Mouse (Mus musculus): Measurements from ENCODE around the gene Ucp1.
"Not testable (repeated sequence)": the region's sequence is repeated elsewhere in the genome, so short reads cannot be mapped to it uniquely, and the experiment has no call there.

The Ucp1 gene

DNA sequence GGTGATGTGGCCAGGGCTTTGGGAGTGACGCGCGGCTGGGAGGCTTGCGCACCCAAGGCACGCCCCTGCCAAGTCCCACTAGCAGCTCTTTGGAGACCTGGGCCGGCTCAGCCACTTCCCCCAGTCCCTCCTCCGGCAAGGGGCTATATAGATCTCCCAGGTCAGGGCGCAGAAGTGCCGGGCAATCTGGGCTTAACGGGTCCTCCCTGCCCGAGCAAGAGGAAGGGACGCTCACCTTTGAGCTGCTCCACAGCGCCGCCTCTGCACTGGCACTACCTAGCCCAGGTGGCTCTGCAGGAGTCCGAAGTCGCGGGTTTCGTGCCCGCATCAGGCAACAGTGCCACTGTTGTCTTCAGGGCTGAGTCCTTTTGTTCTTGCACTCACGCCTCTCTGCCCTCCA lies at the start of gene Ucp1:
Gene Ucp1, plus strand, starts transcription at position 177 of the 400 bp plus-strand sequence.
- no peak for DNase-seq

DNA sequence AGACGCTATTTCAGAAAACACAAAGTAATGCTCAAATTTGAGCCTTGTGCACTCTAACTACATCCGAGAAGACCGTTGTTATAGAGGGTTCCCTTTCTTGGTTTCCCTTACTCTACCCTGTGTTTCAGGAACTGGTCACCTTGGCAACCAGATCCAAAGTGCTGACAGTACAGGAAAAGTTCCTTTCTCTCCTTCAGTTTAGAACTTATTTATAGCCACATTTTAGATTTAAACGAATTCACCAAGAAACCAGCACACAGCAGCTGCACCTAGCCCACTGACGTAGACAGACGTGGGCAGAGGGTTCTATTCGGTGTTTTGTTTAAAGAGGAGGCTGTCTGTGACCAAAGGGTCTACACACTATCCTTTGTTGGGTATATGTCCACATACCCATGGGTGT lies 46.0 kb upstream of the Ucp1 start:
- DNase-seq = no peak

DNA sequence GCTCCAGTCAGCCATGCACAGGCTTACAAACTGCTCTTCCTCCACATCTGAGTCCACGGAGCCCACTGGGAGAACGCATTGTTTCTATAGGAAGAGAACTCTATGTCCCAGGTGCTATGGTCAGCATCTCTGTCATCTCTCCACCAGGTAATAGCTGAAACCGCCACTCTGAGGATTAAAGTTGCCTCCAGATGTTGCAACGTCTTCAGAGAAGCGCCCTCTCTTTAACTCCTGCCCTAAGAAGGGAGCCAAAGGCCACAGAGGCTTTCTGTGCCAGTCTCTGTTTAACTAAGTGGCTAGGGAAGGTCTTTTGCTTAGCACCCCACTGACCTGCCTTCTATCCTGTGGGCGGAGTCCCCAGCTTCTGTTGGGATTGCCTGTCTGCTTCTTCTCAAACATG lies 39.3 kb upstream of the Ucp1 start:
- peak in 1 of 2 experiments; percentile 43 for DNase-seq

DNA sequence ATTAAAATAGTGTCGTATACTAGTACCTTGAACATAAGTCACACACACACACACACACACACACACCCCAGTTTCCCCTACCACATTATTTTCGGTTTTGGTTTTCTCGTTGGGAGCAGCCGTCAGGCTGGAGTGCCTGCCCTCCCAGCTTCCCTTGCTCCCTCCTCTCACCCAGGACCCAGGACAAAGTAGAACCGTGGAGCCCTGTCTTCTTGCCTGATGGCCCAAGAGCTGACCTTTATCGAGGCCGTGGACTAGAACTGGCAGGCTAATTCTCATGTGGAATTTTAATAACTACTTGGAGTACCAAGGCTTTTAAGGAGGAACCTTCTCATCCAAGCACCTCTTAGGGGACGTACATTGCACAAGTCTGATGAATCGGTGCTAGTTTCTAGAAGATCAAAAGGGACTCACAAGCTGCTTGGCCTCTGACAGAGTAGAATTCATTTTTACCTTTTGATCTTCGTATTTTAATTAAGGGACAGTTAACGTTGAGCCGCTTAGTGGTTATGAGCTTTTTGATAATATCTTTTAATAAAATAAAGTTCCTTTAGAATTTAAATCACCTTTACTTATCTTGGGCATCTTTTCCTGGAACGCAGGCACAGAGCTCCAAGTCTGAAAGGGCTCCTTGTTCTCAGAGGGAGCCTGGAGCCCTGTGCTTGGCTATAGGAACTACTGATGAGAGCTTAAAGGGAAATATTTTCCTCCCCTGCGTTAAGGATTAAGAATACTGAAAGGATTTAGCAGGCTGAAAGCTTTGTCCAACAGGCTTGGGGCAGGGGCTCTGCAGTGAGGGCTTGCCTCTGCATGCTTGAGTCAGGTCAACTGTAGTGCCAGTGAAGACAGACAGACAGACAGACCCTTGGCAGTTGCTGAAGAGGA lies 38.5 kb upstream of the Ucp1 start:
- no peak for DNase-seq

DNA sequence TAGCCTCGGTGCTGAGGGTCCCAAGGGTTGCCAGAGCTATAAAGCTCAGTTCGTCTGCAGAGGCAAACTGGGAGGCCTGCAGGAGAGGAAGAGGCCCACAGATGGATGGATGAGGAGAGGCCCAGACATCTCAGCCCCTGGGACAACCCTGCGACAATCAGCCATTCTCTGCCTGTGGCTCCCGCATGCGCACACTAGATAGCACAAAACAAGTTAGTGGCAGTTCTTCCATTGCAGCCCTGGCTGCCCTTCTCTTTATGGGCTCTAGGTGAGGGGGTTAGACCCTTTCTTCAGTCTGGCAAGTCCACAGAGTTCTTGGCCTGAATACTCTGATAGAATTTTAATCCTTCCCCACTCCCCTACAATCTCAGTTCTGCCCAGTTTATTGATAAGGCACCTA lies 37.4 kb upstream of the Ucp1 start:
- DNase-seq = no peak

DNA sequence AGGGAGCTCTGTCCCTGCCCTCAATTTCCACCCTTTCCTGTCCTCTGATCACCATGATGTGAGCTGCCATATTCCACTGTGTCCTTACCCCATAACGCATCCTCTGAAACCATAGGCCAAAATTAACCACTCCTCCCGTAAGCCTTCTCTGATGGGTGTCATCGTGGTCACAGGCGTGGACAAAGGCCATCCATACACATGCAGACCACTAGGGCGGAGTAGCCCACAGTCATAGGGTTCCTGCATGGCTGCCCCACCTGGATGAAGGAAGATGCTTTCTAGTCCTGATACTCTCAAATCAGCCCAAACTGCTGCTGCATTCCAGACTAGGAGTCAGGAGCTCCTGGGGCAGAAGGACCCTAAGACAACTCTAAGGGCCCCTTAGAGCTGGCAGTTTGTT lies 32.5 kb upstream of the Ucp1 start:
- DNase-seq = no peak

DNA sequence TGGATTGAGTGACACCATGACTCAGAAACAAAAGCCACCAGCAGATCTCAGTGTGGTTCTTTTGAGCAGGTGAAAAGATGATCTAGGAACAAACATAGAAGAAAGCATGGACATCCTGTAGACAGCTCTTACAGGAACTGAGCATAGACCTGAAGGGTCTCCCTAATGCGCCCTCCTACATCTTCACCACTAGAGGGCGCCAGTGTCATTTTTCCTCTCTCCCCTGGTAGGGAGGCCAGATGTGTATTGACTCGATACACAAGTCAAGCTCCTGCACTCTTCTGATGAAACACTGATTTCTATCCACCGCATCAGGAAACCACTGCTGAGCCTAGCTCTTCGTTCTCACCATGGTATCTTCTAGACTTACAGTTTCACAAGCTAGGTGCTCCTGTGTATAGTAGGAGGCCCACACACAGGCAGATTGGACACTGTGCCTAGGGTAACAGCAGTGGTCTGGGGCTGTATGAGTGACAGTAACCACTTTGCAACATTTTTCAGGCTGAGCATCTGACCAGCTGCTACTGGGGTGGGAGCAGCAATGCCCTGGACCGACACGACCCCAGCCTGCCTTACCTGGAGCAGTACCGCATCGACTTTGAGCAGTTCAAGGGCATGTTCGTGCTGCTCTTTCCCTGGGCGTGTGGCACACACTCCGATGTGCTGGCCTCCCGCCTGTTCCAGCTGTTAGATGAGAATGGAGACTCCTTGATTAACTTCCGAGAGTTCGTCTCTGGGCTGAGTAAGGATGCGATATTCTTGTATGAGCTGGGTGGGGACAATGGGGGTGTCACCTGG lies 29.5 kb upstream of the Ucp1 start:
- DNase-seq = peak; percentile 22 to 26

DNA sequence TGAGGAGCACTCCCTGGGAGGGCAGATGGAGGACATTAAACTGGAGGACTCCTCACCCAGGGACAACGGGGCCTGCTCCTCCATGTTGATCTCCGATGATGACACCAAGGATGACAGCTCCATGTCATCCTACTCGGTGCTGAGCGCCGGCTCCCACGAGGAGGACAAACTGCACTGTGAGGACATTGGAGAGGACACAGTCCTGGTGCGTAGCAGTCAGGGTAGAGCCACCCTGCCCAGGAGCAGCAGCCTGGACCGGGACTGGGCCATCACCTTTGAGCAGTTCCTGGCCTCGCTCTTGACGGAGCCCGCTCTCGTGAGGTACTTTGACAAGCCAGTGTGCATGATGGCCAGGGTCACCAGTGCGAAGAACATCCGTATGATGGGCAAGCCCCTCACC lies 19.0 kb upstream of the Ucp1 start:
- no peak for DNase-seq

DNA sequence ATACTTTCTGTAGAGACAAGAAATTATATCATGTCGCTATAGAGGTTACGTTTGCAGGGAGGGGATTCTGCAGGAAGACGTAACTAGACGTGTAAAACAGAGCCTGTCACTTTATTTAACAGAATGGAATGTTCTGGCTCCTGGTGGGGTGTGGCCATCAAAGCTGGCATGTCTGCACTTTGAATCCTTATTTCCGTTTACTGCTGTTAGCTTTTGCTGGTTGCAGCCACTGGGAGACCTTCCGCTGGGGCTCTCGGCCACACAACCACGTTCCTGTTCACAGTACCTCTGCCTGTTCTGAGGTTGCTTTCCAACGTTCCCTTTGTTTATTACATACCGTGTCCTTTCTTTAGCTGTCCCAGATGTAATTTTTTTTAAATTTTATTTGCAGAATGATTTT lies 17.7 kb upstream of the Ucp1 start:
- DNase-seq = no peak

DNA sequence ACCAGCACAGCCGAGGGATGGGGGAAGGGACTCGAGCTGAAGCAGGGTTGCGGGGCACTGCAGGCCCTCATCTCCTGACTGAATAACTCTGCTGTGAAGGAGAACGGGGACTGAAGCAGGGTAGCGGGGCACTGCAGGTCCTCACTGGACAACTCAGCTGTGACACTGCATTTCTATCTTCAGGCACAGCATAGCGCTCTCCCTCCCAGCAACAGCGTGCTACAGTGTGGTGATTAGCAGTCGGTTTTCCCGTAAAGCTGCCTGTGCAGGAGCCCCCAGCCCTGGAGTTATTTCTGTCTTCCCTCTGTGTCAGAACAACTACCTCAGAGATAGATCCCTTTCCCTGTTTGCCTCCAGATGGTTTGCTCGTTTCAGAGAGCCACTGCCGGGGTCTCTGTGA lies 15.7 kb upstream of the Ucp1 start:
- no peak for DNase-seq

DNA sequence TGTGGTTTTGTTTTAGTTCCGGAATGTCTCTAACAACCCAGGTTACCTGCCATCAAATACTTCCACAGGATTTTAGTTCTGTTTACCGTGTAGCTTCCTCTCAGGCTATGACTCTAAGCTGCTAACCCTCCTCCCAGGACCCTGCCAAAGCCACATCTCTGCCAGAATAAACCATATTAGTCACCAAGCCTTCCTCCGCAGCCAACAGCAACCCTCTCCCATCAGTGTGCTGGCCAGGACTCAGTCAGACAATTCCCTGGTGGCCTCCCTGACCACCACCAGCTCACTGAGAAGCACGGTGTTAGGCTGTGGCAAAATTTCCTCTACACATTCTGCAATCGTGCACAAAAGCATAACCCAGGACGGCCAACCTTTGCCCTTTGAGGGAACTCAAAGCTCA lies 11.7 kb upstream of the Ucp1 start:
- no peak for DNase-seq

DNA sequence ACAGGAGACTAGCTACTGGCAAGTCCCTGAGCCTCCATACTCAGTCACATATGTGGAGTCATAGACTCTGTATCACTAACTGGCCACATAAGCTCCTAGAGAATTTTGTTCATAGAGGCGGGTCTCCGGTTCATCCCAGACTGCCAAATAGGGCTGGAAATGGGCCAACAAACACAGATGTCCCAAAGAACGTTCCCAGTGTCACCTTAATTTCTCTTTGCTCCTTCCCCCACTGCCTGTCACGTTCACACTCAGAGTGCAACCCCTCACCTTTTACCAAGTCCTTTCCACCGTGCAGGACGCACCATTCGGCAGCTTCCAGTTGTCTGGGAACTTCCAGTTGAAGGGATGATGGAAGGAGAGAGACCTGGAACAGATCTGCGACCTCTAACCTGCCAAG lies 4.8 kb upstream of the Ucp1 start:
- DNase-seq = no peak

DNA sequence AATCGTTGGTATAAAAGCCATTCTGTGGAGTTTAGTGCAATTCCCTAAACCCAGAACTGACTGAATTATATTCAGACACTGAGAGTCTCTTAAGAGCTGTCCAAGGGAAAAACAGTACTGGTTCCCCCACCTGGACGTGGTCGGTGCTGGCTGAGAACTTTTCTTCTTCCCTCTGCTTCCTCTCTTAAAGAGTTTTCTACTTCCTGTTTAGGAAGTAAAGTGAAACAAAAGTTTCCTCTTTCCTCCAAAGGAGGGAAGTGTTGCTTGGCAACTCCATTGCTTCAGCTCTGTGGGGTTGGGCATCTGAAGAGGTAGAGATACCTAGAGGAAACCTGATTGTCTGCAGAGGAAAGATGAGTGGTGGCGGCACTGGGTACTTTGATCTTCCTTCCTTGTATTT lies 7.2 kb downstream of the Ucp1 start:
- no peak for DNase-seq

DNA sequence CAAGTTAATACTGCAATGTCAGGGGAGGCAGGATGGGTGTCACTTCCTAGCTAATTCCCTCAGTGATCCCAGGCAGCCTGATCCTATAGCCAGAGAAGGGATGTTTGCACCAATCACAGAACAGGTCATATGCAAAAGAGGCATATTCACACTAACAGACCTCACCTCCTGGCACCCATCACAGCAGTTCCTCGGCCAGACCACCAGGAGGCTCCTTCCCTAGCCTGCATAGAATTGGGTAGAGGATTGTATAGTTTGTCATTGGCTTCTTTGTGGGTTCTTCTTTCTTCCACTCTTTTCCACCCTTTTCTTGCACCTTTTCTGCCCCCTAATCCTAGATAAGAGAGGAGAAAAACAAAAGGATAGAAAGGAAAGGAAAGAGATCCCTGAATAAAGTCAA lies 10.0 kb downstream of the Ucp1 start:
- DNase-seq = peak in 1 of 2 experiments; percentile 9

DNA sequence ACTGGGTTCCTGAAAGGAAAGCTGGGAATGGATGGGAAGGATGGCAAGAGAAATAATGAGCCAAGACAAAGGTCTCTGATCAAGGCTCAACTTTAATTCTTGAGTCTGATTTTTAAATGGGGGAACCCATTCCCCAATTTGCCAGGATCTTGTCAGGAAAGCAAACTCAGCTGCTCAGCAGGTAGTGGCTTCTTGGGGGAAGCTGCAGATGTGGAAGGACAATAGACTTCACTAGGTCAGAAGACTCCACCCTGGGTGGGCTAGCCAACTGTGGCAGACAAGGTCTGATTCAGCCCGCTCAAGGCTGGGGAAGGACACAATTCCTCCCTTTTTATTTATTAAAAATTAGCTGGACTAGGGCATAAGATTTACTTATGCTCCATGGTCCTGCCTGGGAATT lies 14.8 kb downstream of the Ucp1 start:
- no peak for DNase-seq

DNA sequence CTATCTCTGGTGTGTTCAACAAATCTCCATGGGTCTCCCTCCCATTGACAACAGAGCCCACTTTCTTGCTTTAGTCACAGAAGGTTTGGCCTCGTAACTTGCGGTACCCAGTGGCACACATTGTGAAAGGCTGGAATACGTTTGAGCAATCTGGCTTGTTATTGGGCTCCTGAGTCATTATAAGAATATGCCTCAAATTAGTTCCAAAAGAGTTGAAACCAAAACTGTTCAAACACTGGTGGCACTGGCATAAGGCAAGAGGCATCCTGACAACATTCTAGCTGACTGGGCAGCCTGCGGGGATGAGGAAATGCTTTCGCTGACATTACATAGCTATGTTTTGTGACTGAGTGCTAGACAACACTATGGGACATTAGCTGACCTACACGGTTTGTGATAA lies 19.7 kb downstream of the Ucp1 start:
- DNase-seq = no peak

DNA sequence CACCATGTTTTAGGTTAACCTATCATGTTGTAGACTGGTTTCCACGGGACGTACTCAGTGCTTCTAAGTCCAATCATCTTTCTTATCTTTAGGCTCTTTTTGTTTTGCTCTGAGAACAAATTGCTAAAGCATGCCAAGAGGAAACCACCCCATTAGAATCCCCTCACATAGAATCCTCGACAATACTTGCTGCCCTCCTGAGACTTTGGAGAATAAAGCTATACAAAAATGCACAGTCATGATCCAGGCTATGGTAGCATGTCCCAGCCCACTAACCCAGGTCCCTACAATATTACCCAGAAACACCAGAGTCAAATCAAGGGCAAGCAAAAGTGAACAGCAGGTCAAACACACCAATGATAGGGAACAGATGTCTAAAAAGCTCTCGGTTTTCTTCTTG lies 24.9 kb downstream of the Ucp1 start:
- DNase-seq = not testable (repeated sequence)

DNA sequence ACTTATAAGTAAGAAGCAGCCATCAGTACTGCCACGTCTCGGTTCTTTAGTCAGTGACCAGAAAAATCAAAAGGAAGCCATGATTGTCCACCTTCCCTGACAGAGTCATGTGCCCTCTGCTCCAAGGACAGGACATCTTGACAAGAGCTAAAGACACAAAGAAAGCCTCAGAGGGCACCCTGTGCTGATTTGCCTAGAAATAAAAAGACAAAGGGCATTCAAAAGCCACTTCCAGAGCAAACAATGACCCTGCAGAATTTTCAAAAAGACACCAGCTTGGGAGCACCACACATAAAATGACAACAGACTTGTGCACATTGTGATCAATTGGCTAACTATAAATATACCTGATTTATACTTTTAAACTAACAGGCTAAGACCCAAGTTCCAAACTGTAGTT lies 25.5 kb downstream of the Ucp1 start:
- no peak for DNase-seq

DNA sequence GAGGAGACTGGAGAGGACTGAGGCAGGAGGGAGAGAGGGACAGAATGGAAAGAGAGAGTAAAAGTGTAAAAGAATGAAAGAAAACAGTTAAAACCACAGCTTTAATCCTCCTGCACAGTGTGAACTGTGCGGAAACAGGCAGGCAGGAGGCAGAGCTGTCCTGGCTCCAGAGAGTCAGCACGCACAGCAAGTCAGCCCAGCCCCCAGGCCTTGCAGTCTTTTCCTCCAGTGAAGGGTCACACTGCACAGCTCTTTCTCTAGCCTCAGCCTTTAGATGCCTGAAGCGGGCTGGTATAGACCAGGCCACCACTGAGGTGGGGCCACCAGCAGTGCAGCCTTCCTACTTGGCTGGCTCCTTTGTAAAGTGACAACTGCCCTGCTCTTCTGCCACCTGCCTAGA lies 30.4 kb downstream of the Ucp1 start:
- no peak for DNase-seq

DNA sequence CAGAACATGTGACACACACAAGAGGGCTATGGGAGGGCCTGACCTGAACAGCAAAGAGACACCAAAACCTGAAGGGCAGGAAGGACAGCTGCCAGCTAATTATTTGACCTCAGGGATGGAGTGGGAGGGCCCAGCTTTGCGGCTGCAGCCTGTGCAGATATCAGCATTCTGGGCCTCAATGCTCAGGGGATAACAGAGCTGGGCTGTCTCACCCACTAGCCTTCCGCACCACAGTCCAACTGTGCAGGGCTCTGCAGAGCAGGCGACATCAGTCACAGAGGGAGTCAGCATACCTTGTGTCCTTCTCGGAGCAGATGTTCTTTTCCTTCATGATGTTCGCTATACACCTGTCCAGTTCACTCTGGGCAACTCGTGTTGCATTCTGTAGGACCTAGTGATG lies 32.2 kb downstream of the Ucp1 start:
- no peak for DNase-seq

DNA sequence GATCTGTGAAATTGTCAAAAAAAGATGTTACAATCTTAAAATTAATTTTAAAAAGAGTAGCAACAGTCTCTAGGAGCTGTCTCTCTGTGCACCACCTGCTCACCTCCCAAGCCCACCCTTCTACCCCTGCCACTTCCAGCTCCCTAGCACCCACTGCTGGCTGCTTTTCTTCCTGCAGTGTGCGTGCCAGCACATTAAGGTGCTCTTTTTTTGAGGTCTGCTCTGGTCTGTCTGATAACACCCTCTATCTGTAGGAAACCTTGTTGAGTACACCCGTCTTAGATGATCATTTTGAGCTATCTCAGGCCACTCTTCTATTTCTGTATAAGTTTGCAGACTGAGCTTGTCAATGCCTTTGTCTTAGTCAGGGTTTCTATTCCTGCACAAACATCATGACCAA lies 32.9 kb downstream of the Ucp1 start:
- DNase-seq = no peak

DNA sequence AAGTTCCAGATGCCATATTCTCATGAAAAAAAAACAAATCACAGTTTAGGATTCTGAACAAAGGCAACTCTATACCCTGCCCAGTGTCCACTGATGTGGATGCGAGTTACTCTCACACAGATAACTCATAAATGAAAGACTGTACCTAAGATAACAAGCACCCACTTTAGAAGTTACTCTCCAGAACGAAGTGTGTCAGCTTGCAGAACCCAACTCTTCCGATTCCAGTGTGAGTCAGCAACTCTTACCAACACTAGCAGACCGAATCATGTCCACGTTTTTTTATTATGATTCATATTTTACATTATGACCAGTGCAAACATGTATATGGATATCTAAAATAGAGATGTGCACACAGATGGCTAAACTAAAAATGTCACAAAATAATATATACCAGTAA lies 37.7 kb downstream of the Ucp1 start:
- DNase-seq = no peak

DNA sequence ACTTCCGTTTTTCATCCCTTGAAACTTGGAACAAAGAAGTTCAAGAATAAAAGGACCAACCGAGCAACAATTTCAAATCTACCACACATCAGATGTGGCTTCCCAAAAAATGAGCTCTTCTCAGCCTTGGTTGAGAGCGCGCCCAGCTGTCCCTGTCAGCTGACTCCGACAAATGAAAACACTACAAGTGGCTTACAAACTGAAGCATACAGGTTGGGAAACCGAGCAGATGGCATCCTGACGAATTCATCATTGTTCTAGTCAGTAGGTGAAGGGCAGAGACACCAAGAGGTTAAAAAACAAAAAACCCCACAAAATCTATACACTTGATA lies 41.4 kb downstream of the Ucp1 start:
- DNase-seq = peak in 1 of 2 experiments; percentile 5

DNA sequence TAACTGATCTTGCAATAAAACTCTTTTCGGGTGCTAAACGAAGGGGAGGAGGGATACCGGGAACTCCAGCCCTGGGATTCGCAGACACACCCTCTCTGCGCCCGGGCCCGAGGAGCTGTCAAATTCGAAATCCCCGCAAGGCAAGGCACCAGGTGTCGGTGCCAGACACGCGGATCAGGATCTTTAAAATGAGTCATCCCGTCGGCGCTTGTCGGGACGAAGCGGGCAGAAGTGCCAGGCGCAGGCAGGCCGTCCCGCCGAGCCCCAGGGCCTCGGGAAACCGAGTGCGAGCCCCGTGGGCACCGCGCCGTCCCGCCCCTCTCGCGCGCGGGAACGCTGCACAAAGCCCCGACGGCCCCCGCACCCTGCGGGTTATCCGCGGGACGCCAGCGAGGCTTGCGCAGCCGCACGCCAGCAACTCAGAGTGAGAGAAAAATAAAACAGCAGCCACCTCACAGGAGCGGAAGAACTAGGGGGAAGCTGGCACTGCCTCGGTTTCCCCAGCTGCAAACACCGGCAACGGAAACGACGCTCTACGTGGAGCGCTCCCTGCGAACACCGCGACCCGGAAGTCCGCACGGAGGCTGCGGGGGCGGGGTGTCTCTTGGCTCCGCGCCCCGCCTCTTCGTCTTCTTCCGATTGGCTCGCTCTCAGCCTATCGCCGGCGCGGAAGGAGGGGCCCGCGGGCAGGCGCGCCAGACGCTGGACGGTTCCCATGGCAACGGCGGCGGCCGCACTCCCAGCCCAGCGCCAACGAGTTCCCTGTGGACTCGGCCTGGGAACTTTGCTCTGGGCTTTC lies 41.9 kb downstream of the Ucp1 start, which contains the start of gene Elmod2:
Gene Elmod2, minus strand, starts transcription at position 588 of the 799 bp plus-strand sequence.
- peak; percentile 97 to 98 for DNase-seq
